Mouse (Mus musculus) adipocyte (in vitro differentiated cells): ENCODE measurements around the gene Rrad.
A peak's percentile ranks its signal among the peaks of the same experiment; 100 is the strongest.
"Not testable (repeated sequence)": the region's sequence is repeated elsewhere in the genome, so short reads cannot be mapped to it uniquely, and the experiment has no call there.

ENCODE experiments used
- DNase-seq: peaks from one replicate; pipeline ENCODE4 v3.0.0-alpha.2; 2016; ENCODE audit warnings: low spot score

Rrad gene

GRCm38 (mm10) chr8:104630981-104631663, at the start of gene Rrad:
TSS of gene Rrad (minus strand) at chr8:104631327.
- no peak for DNase-seq

- peak; percentile 26 for DNase-seq
These were observed 24.5 kb upstream of the Rrad start for GRCm38 (mm10) chr8:104655614-104656013.

GRCm38 (mm10) chr8:104654984-104655383, 23.9 kb upstream of the Rrad start:
- peak; percentile 93 for DNase-seq

GRCm38 (mm10) chr8:104644187-104644586, 13.1 kb upstream of the Rrad start:
- DNase-seq: not testable (repeated sequence)

DNA sequence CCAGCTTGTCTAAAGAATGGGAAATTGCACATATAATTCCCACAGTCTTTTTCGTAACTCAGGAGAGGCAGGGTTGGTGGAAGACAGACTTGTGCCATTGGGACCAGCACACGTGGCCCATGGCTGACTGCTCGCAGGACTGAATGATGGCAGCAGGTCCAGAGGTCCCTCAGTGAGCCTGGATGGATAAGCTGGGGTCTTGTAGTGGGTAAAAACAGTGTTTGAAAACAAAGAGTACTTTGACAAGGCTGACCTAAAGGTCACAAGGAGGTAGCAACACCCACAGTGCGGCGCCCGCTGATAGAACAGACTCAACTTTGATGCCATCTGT, 11.2 kb upstream of the Rrad start:
- no peak for DNase-seq

DNA sequence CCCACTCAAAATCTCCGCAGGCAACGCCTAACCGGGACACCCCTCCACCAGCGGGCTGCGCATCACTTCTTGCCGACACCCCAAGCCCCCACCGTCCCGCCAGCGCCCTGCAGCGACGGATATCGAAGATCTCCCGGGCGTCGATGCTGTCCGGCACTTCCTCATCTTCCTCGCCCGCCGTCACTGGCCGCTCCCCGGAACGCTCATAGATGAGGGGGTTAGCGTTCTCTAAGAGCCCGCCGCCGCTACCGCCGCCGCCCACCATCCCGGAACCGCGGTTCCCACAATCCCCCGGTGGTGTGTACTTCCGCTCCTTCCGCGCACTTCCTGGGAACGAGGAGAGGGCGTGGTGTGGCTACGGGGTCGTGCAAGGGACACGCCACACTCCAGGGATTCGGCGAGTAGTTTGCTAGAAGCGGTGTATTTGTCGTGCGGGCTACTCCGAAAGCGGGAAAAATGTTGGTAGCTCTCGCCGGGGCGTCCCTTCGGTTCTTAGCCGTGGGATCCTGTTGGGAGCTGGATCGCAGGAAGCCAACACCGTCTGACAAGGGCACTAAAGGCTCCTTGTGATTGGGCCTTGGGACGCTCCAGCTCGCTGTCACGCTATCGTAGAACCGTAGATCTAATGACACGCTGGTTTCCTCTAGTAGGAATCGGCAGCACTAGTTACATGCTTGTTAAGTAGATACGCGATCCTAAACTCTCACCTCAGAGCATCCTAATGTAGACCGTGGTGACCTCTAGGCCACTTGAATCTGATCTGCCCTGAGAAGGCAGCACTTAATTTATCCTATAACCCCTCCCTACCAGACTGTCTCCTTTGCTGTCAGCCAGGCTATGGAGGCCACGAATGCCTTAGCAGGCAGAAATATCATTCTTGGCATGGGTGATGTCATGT, 10.5 kb upstream of the Rrad start, which contains the start of gene Ciao2b:
Gene Ciao2b, minus strand, starts transcription at position 540 of the 898 bp plus-strand sequence.
- DNase-seq: peak; percentile 84

- no peak for DNase-seq
These were observed 9.8 kb upstream of the Rrad start for GRCm38 (mm10) chr8:104640831-104641370.

DNA sequence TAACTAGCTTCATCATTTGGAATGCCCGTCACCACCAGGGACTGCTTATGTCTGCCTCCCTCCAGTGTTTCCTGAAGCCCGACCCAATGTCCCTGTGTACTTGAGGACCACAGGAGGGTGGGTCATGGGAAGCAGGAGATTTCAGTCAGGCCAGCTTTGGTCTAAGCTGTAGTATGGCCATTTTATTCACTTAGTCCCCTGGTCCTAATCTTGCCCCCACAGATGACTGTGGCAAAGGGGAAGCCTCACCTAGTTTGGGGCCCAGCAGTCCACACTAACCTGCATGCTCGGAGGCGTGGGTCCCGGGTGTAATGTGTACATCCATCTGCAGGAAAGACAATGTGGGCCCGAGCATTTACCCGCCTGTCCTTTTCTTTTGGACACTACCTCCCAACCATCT, 9.1 kb upstream of the Rrad start:
- DNase-seq: no peak

GRCm38 (mm10) chr8:104638010-104638409, 6.9 kb upstream of the Rrad start:
- DNase-seq: no peak

GRCm38 (mm10) chr8:104635004-104635710, 4.0 kb upstream of the Rrad start:
- no peak for DNase-seq

DNA sequence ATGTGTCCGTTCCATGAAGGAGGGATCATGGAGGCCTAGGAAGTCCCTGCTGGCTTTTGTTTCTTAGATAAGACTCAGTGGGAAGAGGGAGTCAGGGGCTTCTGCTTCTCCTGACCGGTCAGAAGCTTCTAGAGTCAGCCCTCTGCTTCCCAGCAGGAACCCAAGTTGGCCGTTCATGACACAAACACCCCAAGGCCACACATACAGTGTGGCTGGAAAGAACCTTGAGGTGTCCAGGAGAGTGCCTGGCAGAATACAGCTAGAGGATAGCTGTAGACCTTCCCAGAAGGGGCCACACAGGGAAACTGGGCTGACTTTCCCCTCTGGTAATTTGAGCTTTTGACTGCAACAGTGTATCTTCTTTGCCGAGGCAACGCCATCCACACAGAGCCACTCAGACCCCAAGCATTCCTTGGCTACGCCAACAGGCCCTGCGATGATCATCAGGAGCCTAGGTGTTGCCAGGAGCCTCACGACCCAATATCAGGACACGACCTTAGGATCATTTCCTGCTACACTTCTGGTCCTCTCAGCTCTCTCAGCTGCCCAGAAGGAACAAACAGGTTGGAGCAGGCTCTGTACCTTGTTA, 2.1 kb upstream of the Rrad start:
- no peak for DNase-seq

GRCm38 (mm10) chr8:104632486-104632885, 1.4 kb upstream of the Rrad start:
- DNase-seq: no peak

DNA sequence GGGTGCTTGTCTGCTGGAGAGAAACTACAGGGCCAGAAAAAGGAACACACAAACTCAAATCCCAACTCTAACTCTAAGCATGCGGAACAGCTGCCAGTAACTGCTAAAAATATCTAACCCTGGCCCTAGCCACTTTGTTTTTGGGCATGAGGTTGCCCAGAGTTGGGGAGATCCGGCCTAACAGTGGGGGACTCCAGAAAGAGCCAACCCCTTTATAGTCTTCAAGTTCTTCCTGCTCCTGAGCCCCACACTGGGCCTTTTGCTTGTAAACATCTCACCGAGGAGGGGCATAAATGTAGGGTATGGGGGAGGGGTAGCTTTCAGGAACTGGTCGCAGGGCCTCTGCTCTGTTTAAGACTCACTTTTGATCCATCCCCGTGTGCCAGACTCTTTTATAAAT, 848 bp upstream of the Rrad start:
- DNase-seq: peak; percentile 55

GRCm38 (mm10) chr8:104630574-104630973, 553 bp downstream of the Rrad start:
- DNase-seq: no peak

DNA sequence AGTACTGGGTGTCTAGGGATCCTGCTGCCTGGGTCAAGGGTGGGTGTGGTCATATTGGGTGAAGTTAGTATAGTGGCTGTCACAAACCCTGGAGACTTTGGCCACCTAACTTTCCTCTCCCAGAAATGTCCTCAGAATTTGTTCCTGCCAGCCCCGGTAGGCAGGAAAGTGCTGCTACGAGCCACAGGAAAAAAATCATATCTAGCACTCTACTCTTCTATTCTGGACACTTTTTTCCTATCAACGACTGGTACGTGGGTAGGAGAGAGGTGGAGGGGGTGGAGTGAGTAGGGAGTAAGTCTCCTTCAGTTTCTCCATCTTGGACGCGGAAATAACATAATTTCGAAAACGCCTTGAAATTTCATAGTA, 1.0 kb downstream of the Rrad start:
- DNase-seq: no peak

GRCm38 (mm10) chr8:104629306-104630110, 1.6 kb downstream of the Rrad start:
- DNase-seq: peak; percentile 79

DNA sequence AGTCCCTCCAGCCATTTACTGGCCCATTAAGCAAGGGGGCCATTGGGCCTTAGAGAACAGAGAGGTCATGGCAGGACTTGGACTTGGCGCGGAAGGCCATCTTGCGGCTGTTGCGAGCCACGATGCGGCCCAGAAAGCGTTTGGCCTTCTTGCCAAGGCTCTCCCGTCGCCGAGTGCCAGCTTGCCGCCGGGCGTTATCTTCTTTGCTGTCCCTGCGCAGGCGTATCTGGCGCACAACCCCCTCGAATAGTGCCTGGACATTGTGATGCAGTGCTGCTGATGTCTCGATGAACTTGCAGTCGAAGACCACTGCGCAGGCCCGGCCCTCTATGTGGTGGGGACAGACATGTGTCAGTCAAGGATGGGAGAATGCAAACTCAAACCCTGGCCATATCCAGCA, 2.7 kb downstream of the Rrad start:
- no peak for DNase-seq

- DNase-seq: no peak
These were observed 3.9 kb downstream of the Rrad start for GRCm38 (mm10) chr8:104627065-104627740.

GRCm38 (mm10) chr8:104624161-104624560, 7.0 kb downstream of the Rrad start, which contains the start of gene Cdh16:
TSS of gene Cdh16 (minus strand) at chr8:104624396.
- no peak for DNase-seq

DNA sequence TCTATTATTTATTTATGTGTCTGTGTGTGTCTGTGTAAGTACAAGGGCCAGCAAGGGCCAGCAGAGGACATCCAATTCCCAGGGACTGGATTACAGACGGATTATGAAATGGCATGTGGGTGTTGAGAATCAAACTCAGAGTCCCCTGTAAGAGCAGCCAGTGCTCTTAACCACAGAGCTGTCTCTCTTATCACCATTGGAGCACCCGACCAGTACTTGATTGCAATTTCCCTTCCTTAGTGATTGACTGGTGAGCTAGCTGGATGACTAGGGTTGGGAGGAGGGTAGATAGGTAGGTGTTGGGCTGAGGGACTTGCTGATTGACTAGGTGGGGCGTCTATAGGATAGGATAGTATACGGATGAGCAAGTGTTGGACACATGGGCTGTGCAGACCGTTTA, 10.4 kb downstream of the Rrad start:
- no peak for DNase-seq

GRCm38 (mm10) chr8:104613119-104613518, 18.0 kb downstream of the Rrad start:
- no peak for DNase-seq
